Mouse (Mus musculus): Measurements from ENCODE around the gene Brd7.

- no peak for TF ChIP-seq CTCF (IDR thresholded peaks at IDR 0.05; ENCODE audit: low read depth, low read length)
- TF ChIP-seq POLR2A (IDR thresholded peaks at IDR 0.05; ENCODE audit: extremely low read depth, insufficient read depth, low read length) = no peak
These were observed 35.7 kb downstream of the Brd7 start for GRCm38 (mm10) chr8:88326328-88326727.
